Mouse (Mus musculus): ENCODE data around the gene Apoa4. TPM values are rescaled to one million over a fixed set of nuclear protein-coding genes. Genes with fewer than 3 reads are reported as not detected.

The Apoa4 gene
- polyA plus RNA-seq, 1 experiment, result not detected

DNA sequence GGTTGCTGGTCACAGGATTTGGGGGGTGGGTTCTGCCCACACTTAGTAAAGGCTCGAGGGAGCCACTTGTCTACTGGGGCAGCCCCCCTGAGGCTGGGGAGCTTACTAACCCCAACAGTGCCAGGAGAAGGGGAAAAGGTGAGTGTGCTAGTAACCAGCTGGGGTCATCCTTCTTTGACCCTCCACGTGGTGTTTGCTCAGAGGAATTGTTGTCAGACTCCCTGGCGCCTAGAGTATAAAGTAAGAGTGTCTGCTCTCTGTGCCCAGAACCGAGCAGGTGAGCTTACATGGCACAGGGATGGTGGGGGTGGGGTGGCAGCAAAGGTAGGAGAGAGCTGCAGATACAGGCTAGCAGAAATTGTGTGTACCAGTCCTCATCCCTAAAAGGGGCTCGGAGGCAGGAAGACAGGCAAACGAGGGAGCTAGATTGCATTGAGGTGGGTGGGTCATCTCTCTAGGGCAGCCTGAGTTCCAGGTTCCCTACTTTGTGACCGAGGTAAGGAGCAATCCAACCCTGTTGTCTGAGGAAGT is 27.9 kb downstream of the Apoa4 start, which contains the start of gene Apoa5:
TSS of gene Apoa5 (plus strand) at position 291 of the 531 bp plus-strand sequence.
- peaks cover 6% of the 10 kb centered on the region for H3K4me1 ChIP-seq (ENCODE audit: control insufficient read depth, insufficient read depth, low read length)
- no peak for TF ChIP-seq POLR2A (IDR thresholded peaks at IDR 0.05; ENCODE audit: borderline replicate concordance, low read depth, low read length)
- TF ChIP-seq CTCF (IDR thresholded peaks at IDR 0.05; ENCODE audit: low read depth, low read length), result no peak
- H3K4me3 ChIP-seq (ENCODE audit: insufficient read depth, low read length), result no peak within 1 kb of the TSS
- no peak within 1 kb of the TSS for H3K27ac ChIP-seq (ENCODE audit: insufficient read depth, low read depth, low read length)

DNA sequence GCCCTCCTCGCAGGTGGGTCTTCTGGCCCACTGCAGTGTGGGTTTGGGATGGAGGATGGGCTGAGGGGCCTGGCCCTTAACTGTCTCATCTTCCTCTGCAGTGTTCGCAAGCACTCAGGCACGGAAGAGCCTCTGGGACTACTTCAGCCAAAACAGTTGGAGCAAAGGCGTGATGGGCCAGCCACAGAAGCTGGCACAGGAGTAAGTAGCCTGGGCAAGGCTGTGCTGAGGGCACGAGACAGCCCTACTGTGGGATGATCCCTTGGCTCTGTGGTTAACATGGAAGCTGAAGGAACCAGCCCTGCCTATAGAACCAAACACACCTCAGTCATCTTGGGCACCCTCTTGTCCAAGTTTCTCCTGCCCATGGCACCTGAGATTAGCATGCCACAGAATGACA is 28.6 kb downstream of the Apoa4 start:
- Histone ChIP-seq H3K4me1 (ENCODE audit: control insufficient read depth, insufficient read depth, low read length) (peaks cover 6% of the 10 kb centered on the region), H3K4me3 (ENCODE audit: insufficient read depth, low read length) (no peak overlapping the region), H3K27ac (ENCODE audit: insufficient read depth, low read depth, low read length) (no peak overlapping the region)
- TF ChIP-seq POLR2A (IDR thresholded peaks at IDR 0.05; ENCODE audit: borderline replicate concordance, low read depth, low read length) (no peak), CTCF (IDR thresholded peaks at IDR 0.05; ENCODE audit: low read depth, low read length) (no peak)

DNA sequence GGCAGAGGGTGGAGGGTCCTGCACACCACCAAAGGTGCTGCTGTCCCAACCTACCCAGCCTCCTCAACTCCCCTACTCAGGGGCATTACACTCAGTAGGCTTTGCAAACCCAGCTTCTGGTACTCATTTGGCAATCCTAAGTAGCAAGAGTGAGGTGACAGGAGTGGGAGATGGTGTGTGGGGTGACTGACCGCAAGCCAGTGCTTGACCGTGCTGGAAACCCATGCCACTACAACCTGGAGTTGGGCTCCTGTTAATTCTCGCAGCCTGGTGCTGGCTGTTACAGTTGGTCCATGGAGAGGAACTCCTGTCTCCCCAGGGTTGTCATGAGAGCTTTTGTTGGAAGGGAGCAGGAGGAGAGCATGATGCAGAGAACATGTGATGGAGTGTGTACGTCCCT is 30.3 kb downstream of the Apoa4 start:
- H3K27ac ChIP-seq (ENCODE audit: insufficient read depth, low read depth, low read length), result no peak overlapping the region
- peaks cover 9% of the 10 kb centered on the region for H3K4me1 ChIP-seq (ENCODE audit: control insufficient read depth, insufficient read depth, low read length)
- H3K4me3 ChIP-seq (ENCODE audit: insufficient read depth, low read length), result no peak overlapping the region
- TF ChIP-seq CTCF (IDR thresholded peaks at IDR 0.05; ENCODE audit: low read depth, low read length) (no peak), POLR2A (IDR thresholded peaks at IDR 0.05; ENCODE audit: borderline replicate concordance, low read depth, low read length) (no peak)

DNA sequence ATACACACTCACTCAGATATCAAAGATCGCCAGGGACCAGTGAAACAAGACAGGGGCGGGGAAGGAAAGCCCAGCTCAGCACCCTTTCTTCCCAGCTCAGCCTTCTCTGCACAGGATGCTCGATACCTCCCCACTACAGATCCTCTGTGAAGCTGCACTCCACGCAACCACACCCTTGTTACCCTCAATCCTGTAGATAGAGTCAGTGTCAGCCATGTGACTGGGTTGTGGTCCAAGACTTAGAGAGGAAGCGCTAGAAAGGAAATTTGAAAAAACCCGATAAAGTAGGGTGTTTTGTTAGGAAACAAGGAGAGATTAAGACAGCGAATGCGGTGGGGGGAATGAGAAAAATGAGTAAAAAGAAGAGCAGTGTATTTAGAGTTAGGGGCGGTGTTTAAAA is 31.6 kb downstream of the Apoa4 start:
- TF ChIP-seq POLR2A (IDR thresholded peaks at IDR 0.05; ENCODE audit: borderline replicate concordance, low read depth, low read length) (no peak), CTCF (IDR thresholded peaks at IDR 0.05; ENCODE audit: low read depth, low read length) (no peak)
- Histone ChIP-seq H3K27ac (ENCODE audit: insufficient read depth, low read depth, low read length) (no peak overlapping the region), H3K4me3 (ENCODE audit: insufficient read depth, low read length) (no peak overlapping the region), H3K4me1 (ENCODE audit: control insufficient read depth, insufficient read depth, low read length) (peaks cover 9% of the 10 kb centered on the region)

DNA sequence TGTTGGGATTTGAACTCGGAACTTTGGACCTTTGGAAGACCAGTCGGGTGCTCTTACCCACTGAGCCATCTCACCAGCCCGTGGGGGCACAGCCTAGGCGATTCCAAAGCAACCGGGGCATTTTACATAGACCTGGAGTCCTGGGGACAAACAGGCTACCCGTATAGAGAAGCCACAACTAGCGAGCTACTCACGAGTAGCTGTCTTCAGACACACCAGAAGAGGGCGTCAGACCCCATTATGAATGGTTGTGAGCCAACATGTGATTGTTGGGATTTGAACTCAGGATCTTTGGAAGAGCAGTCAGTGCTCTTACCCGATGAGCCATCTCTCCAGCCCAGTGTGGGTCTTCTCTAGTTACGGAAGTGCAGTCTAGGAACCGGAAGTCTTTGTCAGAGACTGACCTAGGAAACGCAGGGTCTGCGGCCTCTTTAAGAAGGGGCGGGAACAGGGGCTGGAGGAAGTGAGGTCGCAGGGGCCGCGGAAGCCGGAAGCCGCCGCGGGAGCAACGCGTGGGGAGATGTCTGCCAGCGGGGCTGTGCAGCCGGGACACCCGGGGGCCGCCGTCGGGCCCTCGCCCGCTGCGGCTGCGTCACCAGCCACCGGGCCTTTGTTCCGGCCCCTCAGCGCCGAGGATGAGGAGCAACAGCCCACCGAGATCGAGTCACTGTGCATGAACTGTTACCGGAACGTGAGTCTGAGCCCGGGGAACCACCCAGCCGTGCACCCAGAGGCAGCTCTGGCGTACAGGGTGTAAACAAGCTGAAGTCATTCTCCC is 32.4 kb downstream of the Apoa4 start, which contains the start of gene Zpr1:
TSS of gene Zpr1 (plus strand) at position 388 of the 778 bp plus-strand sequence.
- peak within 1 kb of the TSS; percentile 43 for H3K27ac ChIP-seq (ENCODE audit: insufficient read depth, low read depth, low read length)
- peaks cover 9% of the 10 kb centered on the region for H3K4me1 ChIP-seq (ENCODE audit: control insufficient read depth, insufficient read depth, low read length)

DNA sequence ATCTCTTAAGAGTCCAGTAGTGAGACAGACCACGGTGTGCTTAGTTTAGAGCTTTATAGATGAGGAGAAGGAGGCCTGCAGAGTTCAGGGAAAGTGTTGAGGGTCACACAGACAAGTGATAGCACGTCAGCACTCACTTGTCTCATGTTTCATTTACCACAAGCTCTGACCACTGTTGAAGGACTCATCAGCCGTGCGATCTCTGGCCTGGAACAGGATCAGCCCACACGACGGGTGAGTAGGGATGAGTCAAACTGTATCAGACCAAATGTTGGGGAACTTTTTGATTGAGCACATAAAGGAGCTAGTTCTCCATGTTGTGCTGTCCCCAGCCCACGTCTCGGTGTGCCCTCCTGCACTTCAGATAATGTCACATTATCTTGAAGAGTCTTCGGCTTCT is 34.0 kb downstream of the Apoa4 start:
- H3K4me3 ChIP-seq (ENCODE audit: insufficient read depth, low read length), result peak overlapping the region; percentile 86
- TF ChIP-seq CTCF (IDR thresholded peaks at IDR 0.05; ENCODE audit: low read depth, low read length) (no peak), POLR2A (IDR thresholded peaks at IDR 0.05; ENCODE audit: borderline replicate concordance, low read depth, low read length) (no peak)
- peaks cover 9% of the 10 kb centered on the region for H3K4me1 ChIP-seq (ENCODE audit: control insufficient read depth, insufficient read depth, low read length)
- no peak overlapping the region for H3K27ac ChIP-seq (ENCODE audit: insufficient read depth, low read depth, low read length)

More for the DNA sequence above, 32.4 kb downstream of the Apoa4 start, which contains the start of gene Zpr1:
- peak within 1 kb of the TSS; percentile 86 for H3K4me3 ChIP-seq (ENCODE audit: insufficient read depth, low read length)
- TF ChIP-seq CTCF (IDR thresholded peaks at IDR 0.05; ENCODE audit: low read depth, low read length), result no peak; the same call in 1 of the 2 replicates
- peak; percentile 92 for TF ChIP-seq POLR2A (IDR thresholded peaks at IDR 0.05; ENCODE audit: borderline replicate concordance, low read depth, low read length)

DNA sequence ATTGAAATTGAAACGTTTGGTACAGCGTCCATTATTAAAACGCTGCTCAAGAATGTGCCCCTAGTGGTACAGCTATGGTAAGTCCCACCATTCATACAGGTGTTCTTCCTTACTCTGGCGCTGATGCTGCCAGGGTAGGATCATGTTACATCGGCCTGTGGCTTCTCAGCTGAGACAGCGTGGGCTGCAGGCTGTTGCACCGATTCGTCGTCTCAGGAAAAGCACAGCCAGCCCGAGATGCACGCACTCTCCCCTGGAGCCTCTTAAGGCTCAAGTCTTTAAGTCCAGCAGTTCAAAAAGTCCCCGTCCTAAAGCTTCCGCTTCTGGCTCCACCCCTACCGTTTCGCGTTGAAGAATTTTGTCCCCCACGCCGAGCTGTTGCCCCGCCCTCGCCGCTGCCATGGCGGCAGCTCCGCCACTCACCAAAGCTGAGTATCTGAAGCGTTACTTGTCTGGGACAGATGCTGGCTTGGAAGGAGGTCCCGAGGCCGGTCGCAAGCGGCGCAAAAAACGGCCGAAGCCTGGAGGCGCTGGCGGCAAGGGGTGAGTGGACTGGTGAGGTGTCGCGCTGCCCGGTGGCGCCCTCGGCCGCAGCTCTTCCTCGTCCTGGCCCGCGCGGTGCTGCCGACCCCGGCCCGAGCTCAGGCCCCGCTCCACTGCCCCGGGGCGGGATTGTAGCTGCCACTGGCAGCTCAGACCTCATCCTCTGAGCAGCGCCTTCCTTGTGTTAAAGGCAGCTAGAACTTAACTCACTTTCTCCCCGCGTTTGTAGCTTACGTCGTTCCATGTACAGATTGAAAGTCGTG is 42.3 kb downstream of the Apoa4 start, which contains the start of gene Bud13:
TSS of gene Bud13 (plus strand) at position 378 of the 806 bp plus-strand sequence.
- Histone ChIP-seq H3K27ac (ENCODE audit: insufficient read depth, low read depth, low read length) (peak within 1 kb of the TSS; percentile 50), H3K4me1 (ENCODE audit: control insufficient read depth, insufficient read depth, low read length) (peaks cover 11% of the 10 kb centered on the region), H3K4me3 (ENCODE audit: insufficient read depth, low read length) (peak within 1 kb of the TSS; percentile 85)
- TF ChIP-seq POLR2A (IDR thresholded peaks at IDR 0.05; ENCODE audit: borderline replicate concordance, low read depth, low read length) (peak; percentile 41), CTCF (IDR thresholded peaks at IDR 0.05; ENCODE audit: low read depth, low read length) (peak; percentile 14; the same call in 1 of the 2 replicates)

Other genes starting within 250 kb of the Apoa4 start
- 41.0 and 44.9 TPM in 2 replicates for gene Pafah1b2, start 228.0 kb upstream of the Apoa4 start, polyA plus RNA-seq (2012; ENCODE audit: insufficient read depth, insufficient read length, missing spikeins)
- 23.4 and 24.4 TPM in 2 replicates for gene Sik3, start 227.9 kb upstream of the Apoa4 start, polyA plus RNA-seq (2012; ENCODE audit: insufficient read depth, insufficient read length, missing spikeins)
- not detected in 2 replicates for gene Apoa1, start 12.1 kb upstream of the Apoa4 start, polyA plus RNA-seq (2012; ENCODE audit: insufficient read depth, insufficient read length, missing spikeins)
- gene Apoc3, start 5.1 kb upstream of the Apoa4 start, polyA plus RNA-seq (2012; ENCODE audit: insufficient read depth, insufficient read length, missing spikeins), result not detected in 2 replicates
- not detected in 2 replicates for gene Apoa5, start 27.9 kb downstream of the Apoa4 start, polyA plus RNA-seq (2012; ENCODE audit: insufficient read depth, insufficient read length, missing spikeins)
- gene Zpr1, start 32.4 kb downstream of the Apoa4 start, polyA plus RNA-seq (2012; ENCODE audit: insufficient read depth, insufficient read length, missing spikeins), result 35.5 and 41.6 TPM in 2 replicates
- 15.3 and 23.2 TPM in 2 replicates for gene Bud13, start 42.3 kb downstream of the Apoa4 start, polyA plus RNA-seq (2012; ENCODE audit: insufficient read depth, insufficient read length, missing spikeins)
- not detected in 2 replicates for gene 4931429L15Rik, start 79.3 kb downstream of the Apoa4 start, polyA plus RNA-seq (2012; ENCODE audit: insufficient read depth, insufficient read length, missing spikeins)